8 mouse cellular contexts compared by ENCODE assay signal in the genomic region with DNA sequence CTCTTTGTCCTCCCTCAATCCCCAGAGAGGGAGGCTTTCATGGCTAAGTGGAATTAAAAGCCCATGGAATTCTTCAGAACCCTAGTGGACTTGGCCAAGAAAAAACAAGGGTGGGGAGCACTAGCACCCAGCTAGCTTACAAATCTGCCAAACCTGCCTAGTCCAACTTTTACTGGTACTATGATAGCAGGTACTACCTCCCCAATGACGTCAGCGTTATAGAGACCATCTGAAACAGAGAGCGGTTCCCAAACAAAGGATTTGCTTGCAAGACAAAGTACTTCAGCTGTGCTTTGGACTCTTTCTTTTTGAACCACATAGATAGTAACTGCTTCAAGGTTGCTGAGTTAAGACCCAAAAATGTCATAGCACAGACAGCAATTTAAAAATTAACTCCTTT. TPM values are rescaled to one million over a fixed set of nuclear protein-coding genes. Genes with fewer than 3 reads are reported as not detected.
DNase-seq lines count a peak whose midpoint lies in the region; ATAC-seq and TF ChIP-seq lines count a peak whose summit lies in the region.
"Had no signal": no experiment of that assay in that cellular context is flagged by ENCODE, and none has a peak within 500 bp of the region (broad histone marks: within the 10 kb centered on the region; RNA-seq: fewer than 3 reads in every experiment).

No protein-coding gene starts in this region.

- 37% methylated on average over 3 of the region's 3 CpGs for WGBS in lung, postnatal 0 days
- 34% methylated on average over 3 of the region's 3 CpGs for WGBS in forebrain, embryonic 12.5 days
- 66% methylated on average over 3 of the region's 3 CpGs for WGBS in limb, embryonic 12.5 days
- WGBS in stomach, embryonic 14.5 days: 20% methylated on average over 3 of the region's 3 CpGs

- no peak for TF ChIP-seq CTCF in lung, postnatal 0 days (IDR thresholded peaks at IDR 0.05)

- H3K27me3 ChIP-seq in lung, postnatal 0 days (replicated peaks; ENCODE audit: insufficient read depth, low read length): no peaks in the 10 kb centered on the region
- H3K27me3 ChIP-seq in forebrain, embryonic 12.5 days: no peaks in the 10 kb centered on the region
- H3K27me3 ChIP-seq in limb, embryonic 12.5 days: no peaks in the 10 kb centered on the region
- H3K27me3 ChIP-seq in stomach, embryonic 14.5 days (ENCODE audit: control insufficient read depth, insufficient read depth, low read length): no peaks in the 10 kb centered on the region

- peaks cover 18% of the 10 kb centered on the region for H3K4me1 ChIP-seq in lung, postnatal 0 days (ENCODE audit: insufficient read depth, low read depth, low read length)
- peaks cover 54% of the 10 kb centered on the region for H3K4me1 ChIP-seq in forebrain, embryonic 12.5 days
- H3K4me1 ChIP-seq in limb, embryonic 12.5 days (replicated peaks): peaks cover 44% of the 10 kb centered on the region
- peaks cover 49% of the 10 kb centered on the region for H3K4me1 ChIP-seq in stomach, embryonic 14.5 days (ENCODE audit: control insufficient read depth, insufficient read depth, low read length)

- no peaks in the 10 kb centered on the region for H3K9me3 ChIP-seq in lung, postnatal 0 days (ENCODE audit: low read length)
- no peaks in the 10 kb centered on the region for H3K9me3 ChIP-seq in forebrain, embryonic 12.5 days
- H3K9me3 ChIP-seq in limb, embryonic 12.5 days: no peaks in the 10 kb centered on the region
- no peaks in the 10 kb centered on the region for H3K9me3 ChIP-seq in stomach, embryonic 14.5 days (ENCODE audit: control insufficient read depth, low read depth, low read length)

- H3K36me3 ChIP-seq in lung, postnatal 0 days (ENCODE audit: insufficient read depth, low read length): no peaks in the 10 kb centered on the region
- H3K36me3 ChIP-seq in forebrain, embryonic 12.5 days (replicated peaks): 0 out of 2 replicates have a peak, but pooled peaks cover 4% of the 10 kb centered on the region
- no peaks in the 10 kb centered on the region for H3K36me3 ChIP-seq in limb, embryonic 12.5 days
- no peaks in the 10 kb centered on the region for H3K36me3 ChIP-seq in stomach, embryonic 14.5 days (ENCODE audit: control insufficient read depth, insufficient read depth, low read length)

- peak overlapping the region; percentile 96 for H3K4me2 ChIP-seq in lung, postnatal 0 days (replicated peaks; ENCODE audit: low read depth, low read length)
- H3K4me2 ChIP-seq in forebrain, embryonic 12.5 days: peak overlapping the region; percentile 73
- peak overlapping the region; percentile 95 for H3K4me2 ChIP-seq in limb, embryonic 12.5 days
- peak overlapping the region; percentile 58 for H3K4me2 ChIP-seq in stomach, embryonic 14.5 days (replicated peaks; ENCODE audit: low read depth, low read length)

- peak overlapping the region; percentile 90; the same call in 1 of the 2 replicates for H3K4me3 ChIP-seq in lung, postnatal 0 days (ENCODE audit: low read depth, low read length)
- H3K4me3 ChIP-seq in forebrain, embryonic 12.5 days (replicated peaks): peak overlapping the region; percentile 100
- H3K4me3 ChIP-seq in limb, embryonic 12.5 days (replicated peaks): peak overlapping the region; percentile 73
- H3K4me3 ChIP-seq in stomach, embryonic 14.5 days (ENCODE audit: low read depth, low read length): peak overlapping the region; percentile 99

- H3K9ac ChIP-seq in lung, postnatal 0 days (replicated peaks; ENCODE audit: low read depth): 0 out of 2 replicates have a peak overlapping the region, but pooled peaks have one; percentile 23
- peak overlapping the region; percentile 99 for H3K9ac ChIP-seq in forebrain, embryonic 12.5 days
- H3K9ac ChIP-seq in limb, embryonic 12.5 days (replicated peaks): peak overlapping the region; percentile 92
- peak overlapping the region; percentile 93; the same call in 1 of the 2 replicates for H3K9ac ChIP-seq in stomach, embryonic 14.5 days (replicated peaks; ENCODE audit: low read depth, low read length)

- peak; percentile 38 for DNase-seq in lung, postnatal 0 days (ENCODE audit: low spot score)
- no peak for DNase-seq in lung, postnatal 10 days
- DNase-seq in thymus, postnatal 4 days: no peak
- no peak for DNase-seq in adrenal gland, postnatal 10 days
- DNase-seq: kidney, adult 11 months had no signal

- TF ChIP-seq EP300 in lung, postnatal 0 days (IDR thresholded peaks at IDR 0.05): no peak

- ATAC-seq in lung, postnatal 0 days: no peak
- no peak for ATAC-seq in forebrain, embryonic 12.5 days (ENCODE audit: low FRiP score)
- no peak for ATAC-seq in limb, embryonic 12.5 days (ENCODE audit: insufficient number of reproducible peaks, insufficient read depth, low FRiP score, low TSS enrichment, low read depth)
- ATAC-seq in stomach, embryonic 14.5 days (ENCODE audit: insufficient number of reproducible peaks, insufficient read depth, low FRiP score, low read depth): no peak

- peak overlapping the region; percentile 88; the same call in 1 of the 2 replicates for H3K27ac ChIP-seq in lung, postnatal 0 days (ENCODE audit: low read length)
- H3K27ac ChIP-seq in forebrain, embryonic 12.5 days: peak overlapping the region; percentile 86; the same call in 1 of the 2 replicates
- H3K27ac ChIP-seq in limb, embryonic 12.5 days: peak overlapping the region; percentile 57
- H3K27ac ChIP-seq in stomach, embryonic 14.5 days (ENCODE audit: low read length): peak overlapping the region; percentile 39; the same call in 1 of the 2 replicates

RNA-seq across cellular contexts. Expression of gene Jpt1, which starts 2.2 kb away (rescaled TPM):
- 195 and 201 TPM in 2 replicates for polyA plus RNA-seq in lung, postnatal 0 days (2015; fragmentation: Nextera tagmentation; extraction: Ambion mirVana)
- polyA plus RNA-seq in forebrain, embryonic 12.5 days (2016; fragmentation: Nextera tagmentation; extraction: Ambion mirVana): 1,151 and 1,196 TPM in 2 replicates
- polyA plus RNA-seq in limb, embryonic 12.5 days (2016; fragmentation: Nextera tagmentation; extraction: Ambion mirVana): 512 and 557 TPM in 2 replicates
- polyA plus RNA-seq in stomach, embryonic 14.5 days (2014; fragmentation: Nextera tagmentation; extraction: Ambion mirVana): 529 and 563 TPM in 2 replicates
- total RNA-seq in adrenal gland, postnatal 10 days (2021): 100 to 1,000 TPM; 113 to 123 TPM

RNA-seq across cellular contexts. Expression of gene Nt5c, which starts 20.3 kb away (rescaled TPM):
- polyA plus RNA-seq in lung, postnatal 0 days (2015; fragmentation: Nextera tagmentation; extraction: Ambion mirVana): 102 and 109 TPM in 2 replicates
- polyA plus RNA-seq in forebrain, embryonic 12.5 days (2016; fragmentation: Nextera tagmentation; extraction: Ambion mirVana): 72.0 and 80.3 TPM in 2 replicates
- 66.2 and 78.2 TPM in 2 replicates for polyA plus RNA-seq in limb, embryonic 12.5 days (2016; fragmentation: Nextera tagmentation; extraction: Ambion mirVana)
- polyA plus RNA-seq in stomach, embryonic 14.5 days (2014; fragmentation: Nextera tagmentation; extraction: Ambion mirVana): 111 and 121 TPM in 2 replicates
- total RNA-seq in adrenal gland, postnatal 10 days (2021): 10 to 100 TPM; 70.2 to 70.9 TPM

RNA-seq across cellular contexts. Expression of gene Sumo2, which starts 24.1 kb away (rescaled TPM):
- 546 and 580 TPM in 2 replicates for polyA plus RNA-seq in lung, postnatal 0 days (2015; fragmentation: Nextera tagmentation; extraction: Ambion mirVana)
- 1,429 and 1,474 TPM in 2 replicates for polyA plus RNA-seq in forebrain, embryonic 12.5 days (2016; fragmentation: Nextera tagmentation; extraction: Ambion mirVana)
- 1,335 and 1,406 TPM in 2 replicates for polyA plus RNA-seq in limb, embryonic 12.5 days (2016; fragmentation: Nextera tagmentation; extraction: Ambion mirVana)
- polyA plus RNA-seq in stomach, embryonic 14.5 days (2014; fragmentation: Nextera tagmentation; extraction: Ambion mirVana): 984 and 994 TPM in 2 replicates
- total RNA-seq in adrenal gland, postnatal 10 days (2021): 100 to 1,000 TPM; 255 to 272 TPM

RNA-seq across cellular contexts. Expression of gene Armc7, which starts 36.5 kb away (rescaled TPM):
- 6.4 and 9.0 TPM in 2 replicates for polyA plus RNA-seq in lung, postnatal 0 days (2015; fragmentation: Nextera tagmentation; extraction: Ambion mirVana)
- 10.9 and 11.0 TPM in 2 replicates for polyA plus RNA-seq in forebrain, embryonic 12.5 days (2016; fragmentation: Nextera tagmentation; extraction: Ambion mirVana)
- 7.5 and 9.6 TPM in 2 replicates for polyA plus RNA-seq in limb, embryonic 12.5 days (2016; fragmentation: Nextera tagmentation; extraction: Ambion mirVana)
- polyA plus RNA-seq in stomach, embryonic 14.5 days (2014; fragmentation: Nextera tagmentation; extraction: Ambion mirVana): 5.7 and 8.0 TPM in 2 replicates
- total RNA-seq in adrenal gland, postnatal 10 days (2021): 1 to 10 TPM; 5.8 to 7.9 TPM

RNA-seq across cellular contexts. Expression of gene Slc16a5, which starts 49.7 kb away (rescaled TPM):
- polyA plus RNA-seq in lung, postnatal 0 days (2015; fragmentation: Nextera tagmentation; extraction: Ambion mirVana): 0.07 and 0.13 TPM in 2 replicates
- polyA plus RNA-seq in forebrain, embryonic 12.5 days (2016; fragmentation: Nextera tagmentation; extraction: Ambion mirVana): not detected in 2 replicates
- 0.15 TPM in 1 of 2 replicates, not detected in the other for polyA plus RNA-seq in limb, embryonic 12.5 days (2016; fragmentation: Nextera tagmentation; extraction: Ambion mirVana)
- 0.32 and 1.0 TPM in 2 replicates for polyA plus RNA-seq in stomach, embryonic 14.5 days (2014; fragmentation: Nextera tagmentation; extraction: Ambion mirVana)
- total RNA-seq in adrenal gland, postnatal 10 days (2021): 1 to 10 TPM in 1 of 2 experiments, under 1 TPM in 1; 0.88 to 3.5 TPM

Comparison
In these comparisons a context has a peak if more than half of its experiments do, and no peak if none do; other contexts are left out.
1. H3K9ac ChIP-seq: peak in every context shown above with its lines; median percentile 99 in forebrain, embryonic 12.5 days; 93 in stomach, embryonic 14.5 days; 92 in limb, embryonic 12.5 days; 23 in lung, postnatal 0 days.